ENCODE assay signal across 9 mouse cellular contexts in genomic region chr13:5845605-5846004, GRCm38 (mm10). TPM values are rescaled to one million over a fixed set of nuclear protein-coding genes. Genes with fewer than 3 reads are reported as not detected.
DNase-seq lines count a peak whose midpoint lies in the region; ATAC-seq and TF ChIP-seq lines count a peak whose summit lies in the region.
"Had no signal": no experiment of that assay in that cellular context is flagged by ENCODE, and none has a peak within 500 bp of the region (broad histone marks: within the 10 kb centered on the region; RNA-seq: fewer than 3 reads in every experiment).

No protein-coding gene starts in this region.

- H3K4me3 ChIP-seq in liver, adult 2 months (ENCODE audit: insufficient read depth, low read depth, low read length) = no peak overlapping the region
- H3K4me3 ChIP-seq in intestine, embryonic 15.5 days (replicated peaks) = no peak overlapping the region
- H3K4me3 ChIP-seq in small intestine, adult 2 months (ENCODE audit: low read depth, low read length) = no peak overlapping the region
- H3K4me3 ChIP-seq: neural tube, embryonic 15.5 days had no signal

- in situ Hi-C loops in Patski (cut with MboI; ENCODE audit: low pct_unique_long_range_greater_than_20kb) = no loop called here

- no peaks in the 10 kb centered on the region for H3K9me3 ChIP-seq in intestine, embryonic 15.5 days
- H3K9me3 ChIP-seq: neural tube, embryonic 15.5 days had no signal

- no peak for DNase-seq in liver, adult 2 months (ENCODE audit: extremely low read depth, low read depth, low spot score)
- DNase-seq in liver (no peak), Patski (ENCODE audit: low read depth, low spot score) (no peak)
- no peak for DNase-seq in embryo, embryonic 11 days
- no peak for DNase-seq in frontal cortex, postnatal 10 days (ENCODE audit: low spot score in 2 of 2)
- DNase-seq in cerebellum, adult 11 months = no peak

- TF ChIP-seq CTCF in liver, adult 2 months (IDR thresholded peaks at IDR 0.05; ENCODE audit: low read depth, low read length) = no peak
- TF ChIP-seq CTCF in Patski (IDR thresholded peaks at IDR 0.05) = no peak
- no peak for TF ChIP-seq CTCF in small intestine, adult 2 months (IDR thresholded peaks at IDR 0.05; ENCODE audit: extremely low read depth, insufficient read length, insufficient replicate concordance, low read depth, low read length)

- POLR2A ChIA-PET in Patski (lab: Charles Lee) = interaction anchor here (0.6 to 1.4 kb wide), 5 partner anchors 15 to 475 kb away, joined by 3 to 4 read pairs (median 3); partner anchors contain the start of gene Klf6

- CTCF ChIA-PET in Patski (lab: Charles Lee) = interaction anchor here (0.8 to 1.2 kb wide), 2 partner anchors 10 to 624 kb away, joined by 3 read pairs; no protein-coding TSS in a partner anchor

- TF ChIP-seq POLR2A in liver, adult 2 months (IDR thresholded peaks at IDR 0.05; ENCODE audit: extremely low read depth, insufficient read depth, low read length) = no peak
- no peak for TF ChIP-seq POLR2A in small intestine, adult 2 months (IDR thresholded peaks at IDR 0.05; ENCODE audit: low read depth, low read length)

- peak; percentile 8 for ATAC-seq in Patski
- 0 out of 2 replicates have a peak, but pooled peaks have one; percentile 9 for ATAC-seq in intestine, embryonic 15.5 days

- H3K36me3 ChIP-seq in liver, adult 2 months (ENCODE audit: control insufficient read depth, insufficient read depth, low read length) = no peaks in the 10 kb centered on the region
- no peaks in the 10 kb centered on the region for H3K36me3 ChIP-seq in intestine, embryonic 15.5 days
- no peaks in the 10 kb centered on the region for H3K36me3 ChIP-seq in small intestine, adult 2 months (ENCODE audit: control insufficient read depth, insufficient read depth, low read length)
- H3K36me3 ChIP-seq: neural tube, embryonic 15.5 days had no signal

- WGBS in liver, adult 2 months = 76% methylated on average over 5 of the region's 5 CpGs
- WGBS in intestine, embryonic 15.5 days = 49% methylated on average over 5 of the region's 5 CpGs
- WGBS in small intestine, adult 2 months = 32% methylated on average over 5 of the region's 5 CpGs

- peak overlapping the region; percentile 23 for H3K4me2 ChIP-seq in intestine, embryonic 15.5 days (replicated peaks)
- H3K4me2 ChIP-seq: neural tube, embryonic 15.5 days had no signal

- 0 out of 2 replicates have a peak overlapping the region, but pooled peaks have one; percentile 7 for H3K27ac ChIP-seq in liver, adult 2 months (replicated peaks; ENCODE audit: insufficient read depth, low read depth, low read length)
- peak overlapping the region; percentile 66 for H3K27ac ChIP-seq in intestine, embryonic 15.5 days
- H3K27ac ChIP-seq in small intestine, adult 2 months (ENCODE audit: insufficient read depth, low read depth, low read length) = peak overlapping the region; percentile 90
- H3K27ac ChIP-seq: neural tube, embryonic 15.5 days had no signal

- H3K27me3 ChIP-seq in liver, adult 2 months (ENCODE audit: control insufficient read depth, insufficient read depth, low read length) = no peaks in the 10 kb centered on the region
- H3K27me3 ChIP-seq in Patski = no peaks in the 10 kb centered on the region
- no peaks in the 10 kb centered on the region for H3K27me3 ChIP-seq in intestine, embryonic 15.5 days (replicated peaks)
- no peaks in the 10 kb centered on the region for H3K27me3 ChIP-seq in small intestine, adult 2 months (ENCODE audit: control insufficient read depth, insufficient read depth, low read length)
- H3K27me3 ChIP-seq: neural tube, embryonic 15.5 days had no signal

- no peaks in the 10 kb centered on the region; the same call in 1 of the 2 replicates for H3K4me1 ChIP-seq in liver, adult 2 months (ENCODE audit: control insufficient read depth, insufficient read depth, low read length)
- H3K4me1 ChIP-seq in intestine, embryonic 15.5 days (replicated peaks) = 0 out of 2 replicates have a peak, but pooled peaks cover 3% of the 10 kb centered on the region
- H3K4me1 ChIP-seq in small intestine, adult 2 months (ENCODE audit: control insufficient read depth, insufficient read depth, insufficient read length, low read length) = no peaks in the 10 kb centered on the region; the same call in 1 of the 2 replicates
- H3K4me1 ChIP-seq: neural tube, embryonic 15.5 days had no signal

- H3K9ac ChIP-seq in liver, adult 2 months (ENCODE audit: low read depth, low read length) = no peak overlapping the region
- H3K9ac ChIP-seq in intestine, embryonic 15.5 days = no peak overlapping the region
- H3K9ac ChIP-seq: neural tube, embryonic 15.5 days had no signal

- no peaks in the 10 kb centered on the region for H3K79me2 ChIP-seq in liver, adult 2 months (ENCODE audit: control insufficient read depth, insufficient read depth, low read length)

RNA-seq across cellular contexts. Expression of gene Klf6, which starts 15.7 kb away (rescaled TPM):
- total RNA-seq in liver, adult 2 months (2014; rRNA removed) = 8.1 and 11.5 TPM in 2 replicates
- polyA plus RNA-seq in liver, adult 2 months (2012; rRNA removed) = 1.3 and 1.9 TPM in 2 replicates
- polyA plus RNA-seq in Patski (2021) = 98.7 TPM
- 72.3 and 79.5 TPM in 2 replicates for polyA plus RNA-seq in intestine, embryonic 15.5 days (2015; fragmentation: Nextera tagmentation; extraction: Ambion mirVana)
- 13.2 and 44.5 TPM in 2 replicates for polyA plus RNA-seq in small intestine, adult 2 months (2012; rRNA removed)

Comparison
In these comparisons a context has a peak if more than half of its experiments do, and no peak if none do; other contexts are left out.
1. H3K27ac ChIP-seq: peak in every context shown above with its lines; median percentile 90 in small intestine, adult 2 months; 66 in intestine, embryonic 15.5 days; 7 in liver, adult 2 months.